Mouse (Mus musculus): Measurements from ENCODE around the gene Edn3. TPM values are rescaled to one million over a fixed set of nuclear protein-coding genes. Genes with fewer than 3 reads are reported as not detected.

Edn3 gene
- polyA plus RNA-seq, 1 experiment from 2014 or later: 0.11 TPM

GRCm38 (mm10) chr2:174803661-174804060 is 43.2 kb downstream of the Edn3 start:
- WGBS (ENCODE audit: insufficient replicate concordance): 53% methylated on average over 1 of the region's 1 CpGs
- Histone ChIP-seq H3K27ac (ENCODE audit: low read depth) (no peak overlapping the region), H3K4me2 (ENCODE audit: low read depth, low read length) (no peak overlapping the region), H3K27me3 (ENCODE audit: insufficient read depth, low read length) (no peaks in the 10 kb centered on the region), H3K9me3 (ENCODE audit: low read length) (no peaks in the 10 kb centered on the region), H3K36me3 (replicated peaks; ENCODE audit: insufficient read depth, low read length) (no peaks in the 10 kb centered on the region), H3K4me3 (ENCODE audit: low read depth, low read length) (no peak overlapping the region), H3K4me1 (ENCODE audit: insufficient read depth) (no peaks in the 10 kb centered on the region), H3K9ac (replicated peaks) (no peak overlapping the region)
- no peak for TF ChIP-seq CTCF (IDR thresholded peaks at IDR 0.05; ENCODE audit: low read depth)
- no peak for TF ChIP-seq EP300 (IDR thresholded peaks at IDR 0.05; ENCODE audit: low read depth)
- DNase-seq: peak; percentile 18
- peak; percentile 40; the same call in 1 of the 2 replicates for ATAC-seq

GRCm38 (mm10) chr2:174807900-174808299 is 47.5 kb downstream of the Edn3 start:
- Histone ChIP-seq H3K4me3 (ENCODE audit: low read depth, low read length) (no peak overlapping the region), H3K27me3 (ENCODE audit: insufficient read depth, low read length) (no peaks in the 10 kb centered on the region), H3K27ac (ENCODE audit: low read depth) (no peak overlapping the region), H3K4me2 (ENCODE audit: low read depth, low read length) (no peak overlapping the region), H3K9me3 (ENCODE audit: low read length) (no peaks in the 10 kb centered on the region), H3K4me1 (ENCODE audit: insufficient read depth) (no peaks in the 10 kb centered on the region), H3K9ac (replicated peaks) (no peak overlapping the region), H3K36me3 (replicated peaks; ENCODE audit: insufficient read depth, low read length) (no peaks in the 10 kb centered on the region)
- 35% methylated on average over 2 of the region's 2 CpGs for WGBS (ENCODE audit: insufficient replicate concordance)
- TF ChIP-seq EP300 (IDR thresholded peaks at IDR 0.05; ENCODE audit: low read depth): no peak
- TF ChIP-seq CTCF (IDR thresholded peaks at IDR 0.05; ENCODE audit: low read depth): no peak
- DNase-seq (no peak), ATAC-seq (no peak)

GRCm38 (mm10) chr2:174809296-174809695 is 48.9 kb downstream of the Edn3 start:
- H3K9ac ChIP-seq (replicated peaks): no peak overlapping the region
- H3K27ac ChIP-seq (ENCODE audit: low read depth): no peak overlapping the region
- H3K27me3 ChIP-seq (ENCODE audit: insufficient read depth, low read length): no peaks in the 10 kb centered on the region
- WGBS (ENCODE audit: insufficient replicate concordance): 66% methylated on average over 4 of the region's 4 CpGs
- no peak overlapping the region for H3K4me3 ChIP-seq (ENCODE audit: low read depth, low read length)
- H3K9me3 ChIP-seq (ENCODE audit: low read length): no peaks in the 10 kb centered on the region
- TF ChIP-seq EP300 (IDR thresholded peaks at IDR 0.05; ENCODE audit: low read depth) (no peak), CTCF (IDR thresholded peaks at IDR 0.05; ENCODE audit: low read depth) (no peak)
- H3K4me2 ChIP-seq (ENCODE audit: low read depth, low read length): no peak overlapping the region
- DNase-seq (no peak), ATAC-seq (no peak)
- no peaks in the 10 kb centered on the region for H3K4me1 ChIP-seq (ENCODE audit: insufficient read depth)
- no peaks in the 10 kb centered on the region for H3K36me3 ChIP-seq (replicated peaks; ENCODE audit: insufficient read depth, low read length)

GRCm38 (mm10) chr2:174813306-174813705 is 52.9 kb downstream of the Edn3 start:
- DNase-seq: no peak
- no peak overlapping the region for H3K4me3 ChIP-seq (ENCODE audit: low read depth, low read length)
- H3K4me1 ChIP-seq (ENCODE audit: insufficient read depth): no peaks in the 10 kb centered on the region
- H3K4me2 ChIP-seq (ENCODE audit: low read depth, low read length): no peak overlapping the region
- no peak for TF ChIP-seq CTCF (IDR thresholded peaks at IDR 0.05; ENCODE audit: low read depth)
- no peak for TF ChIP-seq EP300 (IDR thresholded peaks at IDR 0.05; ENCODE audit: low read depth)
- no peak overlapping the region for H3K9ac ChIP-seq (replicated peaks)
- ATAC-seq: no peak
- WGBS (ENCODE audit: insufficient replicate concordance): 40% methylated on average over 11 of the region's 11 CpGs
- no peaks in the 10 kb centered on the region for H3K36me3 ChIP-seq (replicated peaks; ENCODE audit: insufficient read depth, low read length)
- no peaks in the 10 kb centered on the region for H3K9me3 ChIP-seq (ENCODE audit: low read length)
- no peaks in the 10 kb centered on the region for H3K27me3 ChIP-seq (ENCODE audit: insufficient read depth, low read length)
- H3K27ac ChIP-seq (ENCODE audit: low read depth): no peak overlapping the region

- no peak for TF ChIP-seq CTCF (IDR thresholded peaks at IDR 0.05; ENCODE audit: low read depth)
- no peak for TF ChIP-seq EP300 (IDR thresholded peaks at IDR 0.05; ENCODE audit: low read depth)
- H3K4me1 ChIP-seq (ENCODE audit: insufficient read depth): no peaks in the 10 kb centered on the region
- H3K27ac ChIP-seq (ENCODE audit: low read depth): no peak overlapping the region
- no peak overlapping the region for H3K4me3 ChIP-seq (ENCODE audit: low read depth, low read length)
- H3K4me2 ChIP-seq (ENCODE audit: low read depth, low read length): no peak overlapping the region
- WGBS (ENCODE audit: insufficient replicate concordance): 78% methylated on average over 2 of the region's 2 CpGs
- H3K9ac ChIP-seq (replicated peaks): no peak overlapping the region
- no peaks in the 10 kb centered on the region for H3K27me3 ChIP-seq (ENCODE audit: insufficient read depth, low read length)
- no peak for ATAC-seq
- H3K36me3 ChIP-seq (replicated peaks; ENCODE audit: insufficient read depth, low read length): no peaks in the 10 kb centered on the region
- no peaks in the 10 kb centered on the region for H3K9me3 ChIP-seq (ENCODE audit: low read length)
- no peak for DNase-seq
Measured at GRCm38 (mm10) chr2:174816163-174816562, 55.7 kb downstream of the Edn3 start.

- DNase-seq: no peak
- Histone ChIP-seq H3K27ac (ENCODE audit: low read depth) (no peak overlapping the region), H3K9ac (replicated peaks) (no peak overlapping the region), H3K9me3 (ENCODE audit: low read length) (no peaks in the 10 kb centered on the region), H3K27me3 (ENCODE audit: insufficient read depth, low read length) (no peaks in the 10 kb centered on the region), H3K4me1 (ENCODE audit: insufficient read depth) (no peaks in the 10 kb centered on the region), H3K36me3 (replicated peaks; ENCODE audit: insufficient read depth, low read length) (no peaks in the 10 kb centered on the region), H3K4me2 (ENCODE audit: low read depth, low read length) (no peak overlapping the region), H3K4me3 (ENCODE audit: low read depth, low read length) (no peak overlapping the region)
- ATAC-seq: no peak
- TF ChIP-seq EP300 (IDR thresholded peaks at IDR 0.05; ENCODE audit: low read depth): no peak
- TF ChIP-seq CTCF (IDR thresholded peaks at IDR 0.05; ENCODE audit: low read depth): no peak
- WGBS (ENCODE audit: insufficient replicate concordance): 74% methylated on average over 3 of the region's 3 CpGs
Measured at GRCm38 (mm10) chr2:174820286-174820685, 59.9 kb downstream of the Edn3 start.

- Histone ChIP-seq H3K9ac (replicated peaks) (no peak overlapping the region), H3K9me3 (ENCODE audit: low read length) (no peaks in the 10 kb centered on the region), H3K4me1 (ENCODE audit: insufficient read depth) (no peaks in the 10 kb centered on the region), H3K4me3 (ENCODE audit: low read depth, low read length) (no peak overlapping the region), H3K36me3 (replicated peaks; ENCODE audit: insufficient read depth, low read length) (no peaks in the 10 kb centered on the region), H3K27ac (ENCODE audit: low read depth) (no peak overlapping the region), H3K4me2 (ENCODE audit: low read depth, low read length) (no peak overlapping the region), H3K27me3 (ENCODE audit: insufficient read depth, low read length) (no peaks in the 10 kb centered on the region)
- 87% methylated on average over 4 of the region's 4 CpGs for WGBS (ENCODE audit: insufficient replicate concordance)
- DNase-seq: no peak
- TF ChIP-seq EP300 (IDR thresholded peaks at IDR 0.05; ENCODE audit: low read depth) (no peak), CTCF (IDR thresholded peaks at IDR 0.05; ENCODE audit: low read depth) (no peak)
- no peak for ATAC-seq
Measured at GRCm38 (mm10) chr2:174827829-174828228, 67.4 kb downstream of the Edn3 start.

Data from liver, postnatal 0 days (tissue).